Mouse (Mus musculus): ENCODE results near the gene Zkscan6. TPM values are rescaled to one million over a fixed set of nuclear protein-coding genes. Genes with fewer than 3 reads are reported as not detected.

Zkscan6 gene
- polyA plus RNA-seq, 1 experiment from 2014 or later = 11.4 TPM

GRCm38 (mm10) chr11:65794428-65795219 lies 12.4 kb upstream of the Zkscan6 start:
- Histone ChIP-seq H3K9ac (ENCODE audit: low read depth, low read length) (no peak overlapping the region), H3K36me3 (ENCODE audit: control insufficient read depth, insufficient read depth, low read length) (no peaks in the 10 kb centered on the region), H3K27me3 (replicated peaks; ENCODE audit: control insufficient read depth, insufficient read depth, low read length) (no peaks in the 10 kb centered on the region), H3K4me2 (ENCODE audit: low read depth, low read length) (no peak overlapping the region), H3K4me3 (ENCODE audit: low read depth, low read length) (no peak overlapping the region), H3K9me3 (ENCODE audit: control insufficient read depth, low read length) (no peaks in the 10 kb centered on the region), H3K4me1 (ENCODE audit: control insufficient read depth, insufficient read depth, low read length) (no peaks in the 10 kb centered on the region), H3K27ac (replicated peaks; ENCODE audit: low read depth, low read length) (no peak overlapping the region)
- DNase-seq (ENCODE audit: low spot score) (no peak), ATAC-seq (ENCODE audit: low read depth) (no peak)
- WGBS = 74% methylated on average over 10 of the region's 10 CpGs

GRCm38 (mm10) chr11:65795896-65796295 lies 11.1 kb upstream of the Zkscan6 start:
- Histone ChIP-seq H3K9me3 (ENCODE audit: control insufficient read depth, low read length) (no peaks in the 10 kb centered on the region), H3K27me3 (replicated peaks; ENCODE audit: control insufficient read depth, insufficient read depth, low read length) (no peaks in the 10 kb centered on the region), H3K4me3 (ENCODE audit: low read depth, low read length) (no peak overlapping the region), H3K9ac (ENCODE audit: low read depth, low read length) (no peak overlapping the region), H3K4me1 (ENCODE audit: control insufficient read depth, insufficient read depth, low read length) (no peaks in the 10 kb centered on the region), H3K36me3 (ENCODE audit: control insufficient read depth, insufficient read depth, low read length) (no peaks in the 10 kb centered on the region), H3K27ac (replicated peaks; ENCODE audit: low read depth, low read length) (no peak overlapping the region), H3K4me2 (ENCODE audit: low read depth, low read length) (no peak overlapping the region)
- DNase-seq (ENCODE audit: low spot score) (no peak), ATAC-seq (ENCODE audit: low read depth) (no peak)
- 87% methylated on average over 1 of the region's 1 CpGs for WGBS

- Histone ChIP-seq H3K4me2 (ENCODE audit: low read depth, low read length) (no peak overlapping the region), H3K4me3 (ENCODE audit: low read depth, low read length) (no peak overlapping the region), H3K9ac (ENCODE audit: low read depth, low read length) (no peak overlapping the region), H3K36me3 (ENCODE audit: control insufficient read depth, insufficient read depth, low read length) (no peaks in the 10 kb centered on the region), H3K27ac (replicated peaks; ENCODE audit: low read depth, low read length) (no peak overlapping the region), H3K9me3 (ENCODE audit: control insufficient read depth, low read length) (no peaks in the 10 kb centered on the region), H3K27me3 (replicated peaks; ENCODE audit: control insufficient read depth, insufficient read depth, low read length) (no peaks in the 10 kb centered on the region), H3K4me1 (ENCODE audit: control insufficient read depth, insufficient read depth, low read length) (no peaks in the 10 kb centered on the region)
- no peak for ATAC-seq (ENCODE audit: low read depth)
- no peak for DNase-seq (ENCODE audit: low spot score)
- 54% methylated on average over 3 of the region's 3 CpGs for WGBS
Observed at GRCm38 (mm10) chr11:65801899-65802298, 5.1 kb upstream of the Zkscan6 start.

- DNase-seq (ENCODE audit: low spot score) (peak; percentile 45), ATAC-seq (ENCODE audit: low read depth) (no peak; the same call in 1 of the 2 replicates)
- 2% methylated on average over 20 of the region's 20 CpGs for WGBS
- Histone ChIP-seq H3K9ac (ENCODE audit: low read depth, low read length) (peak overlapping the region; percentile 82), H3K27me3 (replicated peaks; ENCODE audit: control insufficient read depth, insufficient read depth, low read length) (no peaks in the 10 kb centered on the region), H3K9me3 (ENCODE audit: control insufficient read depth, low read length) (no peaks in the 10 kb centered on the region), H3K4me2 (ENCODE audit: low read depth, low read length) (peak overlapping the region; percentile 92), H3K27ac (replicated peaks; ENCODE audit: low read depth, low read length) (no peak overlapping the region), H3K36me3 (ENCODE audit: control insufficient read depth, insufficient read depth, low read length) (no peaks in the 10 kb centered on the region), H3K4me1 (ENCODE audit: control insufficient read depth, insufficient read depth, low read length) (peaks cover 5% of the 10 kb centered on the region), H3K4me3 (ENCODE audit: low read depth, low read length) (peak overlapping the region; percentile 85)
Observed at GRCm38 (mm10) chr11:65806321-65806904, 562 bp upstream of the Zkscan6 start.

- peaks cover 7% of the 10 kb centered on the region for H3K4me1 ChIP-seq (ENCODE audit: control insufficient read depth, insufficient read depth, low read length)
- 46% methylated on average over 7 of the region's 7 CpGs for WGBS
- H3K9ac ChIP-seq (ENCODE audit: low read depth, low read length) = peak overlapping the region; percentile 82
- no peaks in the 10 kb centered on the region for H3K36me3 ChIP-seq (ENCODE audit: control insufficient read depth, insufficient read depth, low read length)
- ATAC-seq (ENCODE audit: low read depth) (no peak), DNase-seq (ENCODE audit: low spot score) (no peak)
- H3K27ac ChIP-seq (replicated peaks; ENCODE audit: low read depth, low read length) = peak overlapping the region; percentile 75; the same call in 1 of the 2 replicates
- no peaks in the 10 kb centered on the region for H3K9me3 ChIP-seq (ENCODE audit: control insufficient read depth, low read length)
- H3K4me2 ChIP-seq (ENCODE audit: low read depth, low read length) = peak overlapping the region; percentile 92
- no peaks in the 10 kb centered on the region for H3K27me3 ChIP-seq (replicated peaks; ENCODE audit: control insufficient read depth, insufficient read depth, low read length)
- H3K4me3 ChIP-seq (ENCODE audit: low read depth, low read length) = peak overlapping the region; percentile 85
Observed at GRCm38 (mm10) chr11:65807601-65808000, 626 bp downstream of the Zkscan6 start.

GRCm38 (mm10) chr11:65812088-65812487 lies 5.1 kb downstream of the Zkscan6 start:
- ATAC-seq (ENCODE audit: low read depth) (no peak), DNase-seq (ENCODE audit: low spot score) (no peak)
- peaks cover 10% of the 10 kb centered on the region for H3K4me1 ChIP-seq (ENCODE audit: control insufficient read depth, insufficient read depth, low read length)
- no peak overlapping the region for H3K9ac ChIP-seq (ENCODE audit: low read depth, low read length)
- H3K9me3 ChIP-seq (ENCODE audit: control insufficient read depth, low read length) = no peaks in the 10 kb centered on the region
- WGBS = 22% methylated on average over 5 of the region's 5 CpGs
- H3K4me3 ChIP-seq (ENCODE audit: low read depth, low read length) = no peak overlapping the region
- no peaks in the 10 kb centered on the region for H3K27me3 ChIP-seq (replicated peaks; ENCODE audit: control insufficient read depth, insufficient read depth, low read length)
- no peak overlapping the region for H3K4me2 ChIP-seq (ENCODE audit: low read depth, low read length)
- H3K27ac ChIP-seq (replicated peaks; ENCODE audit: low read depth, low read length) = no peak overlapping the region
- H3K36me3 ChIP-seq (ENCODE audit: control insufficient read depth, insufficient read depth, low read length) = peaks cover 20% of the 10 kb centered on the region

GRCm38 (mm10) chr11:65814381-65814780 lies 7.4 kb downstream of the Zkscan6 start:
- WGBS = 87% methylated on average over 9 of the region's 9 CpGs
- Histone ChIP-seq H3K4me2 (ENCODE audit: low read depth, low read length) (no peak overlapping the region), H3K4me3 (ENCODE audit: low read depth, low read length) (no peak overlapping the region), H3K27me3 (replicated peaks; ENCODE audit: control insufficient read depth, insufficient read depth, low read length) (no peaks in the 10 kb centered on the region), H3K9ac (ENCODE audit: low read depth, low read length) (no peak overlapping the region), H3K36me3 (ENCODE audit: control insufficient read depth, insufficient read depth, low read length) (peaks cover 21% of the 10 kb centered on the region), H3K4me1 (ENCODE audit: control insufficient read depth, insufficient read depth, low read length) (peaks cover 6% of the 10 kb centered on the region; the same call in 1 of the 2 replicates), H3K9me3 (ENCODE audit: control insufficient read depth, low read length) (no peaks in the 10 kb centered on the region), H3K27ac (replicated peaks; ENCODE audit: low read depth, low read length) (no peak overlapping the region)
- ATAC-seq (ENCODE audit: low read depth) (no peak), DNase-seq (ENCODE audit: low spot score) (no peak)

- peak; percentile 71 for DNase-seq (ENCODE audit: low spot score)
- H3K36me3 ChIP-seq (ENCODE audit: control insufficient read depth, insufficient read depth, low read length) = peaks cover 26% of the 10 kb centered on the region
- H3K4me1 ChIP-seq (ENCODE audit: control insufficient read depth, insufficient read depth, low read length) = 0 out of 2 replicates have a peak, but pooled peaks cover 6% of the 10 kb centered on the region
- H3K27ac ChIP-seq (replicated peaks; ENCODE audit: low read depth, low read length) = no peak overlapping the region
- 19% methylated on average over 6 of the region's 6 CpGs for WGBS
- no peak overlapping the region for H3K9ac ChIP-seq (ENCODE audit: low read depth, low read length)
- no peaks in the 10 kb centered on the region for H3K27me3 ChIP-seq (replicated peaks; ENCODE audit: control insufficient read depth, insufficient read depth, low read length)
- peak; percentile 26; the same call in 1 of the 2 replicates for ATAC-seq (ENCODE audit: low read depth)
- H3K4me3 ChIP-seq (ENCODE audit: low read depth, low read length) = no peak overlapping the region
- H3K4me2 ChIP-seq (ENCODE audit: low read depth, low read length) = no peak overlapping the region
- no peaks in the 10 kb centered on the region for H3K9me3 ChIP-seq (ENCODE audit: control insufficient read depth, low read length)
Observed at GRCm38 (mm10) chr11:65816237-65816636, 9.3 kb downstream of the Zkscan6 start.
